Mouse (Mus musculus): ENCODE data around the gene Rae1.

Gene Rae1

DNA sequence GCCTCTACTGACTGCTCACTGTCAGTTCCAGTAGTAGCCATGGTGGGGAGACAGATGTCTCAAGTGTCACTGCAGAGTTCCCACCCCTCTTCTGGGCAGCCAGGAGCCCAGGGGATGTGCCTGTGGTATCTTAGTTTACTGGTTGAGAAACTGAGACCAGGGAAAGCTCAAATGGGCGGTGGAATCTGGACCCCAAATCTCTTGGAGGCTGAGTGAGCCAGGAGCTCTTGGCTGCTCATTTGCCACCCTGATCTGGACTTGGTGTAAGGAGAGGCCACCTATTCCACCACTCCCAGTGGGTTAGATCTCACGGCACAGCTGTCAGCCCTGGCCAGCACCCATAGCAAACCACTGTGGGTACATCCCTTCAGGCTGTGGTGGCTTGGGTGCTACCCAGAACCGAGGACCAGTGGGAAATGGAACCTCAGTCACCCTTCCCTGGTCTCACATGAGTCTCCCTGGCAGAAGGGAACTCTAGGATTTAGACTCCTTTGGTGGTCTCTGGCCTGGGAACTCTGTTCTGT lies 28.7 kb downstream of the Rae1 start:
- no peak for DNase-seq

- DNase-seq, result no peak
Observed at GRCm38 (mm10) chr2:173030591-173031338, 30.8 kb downstream of the Rae1 start.

DNA sequence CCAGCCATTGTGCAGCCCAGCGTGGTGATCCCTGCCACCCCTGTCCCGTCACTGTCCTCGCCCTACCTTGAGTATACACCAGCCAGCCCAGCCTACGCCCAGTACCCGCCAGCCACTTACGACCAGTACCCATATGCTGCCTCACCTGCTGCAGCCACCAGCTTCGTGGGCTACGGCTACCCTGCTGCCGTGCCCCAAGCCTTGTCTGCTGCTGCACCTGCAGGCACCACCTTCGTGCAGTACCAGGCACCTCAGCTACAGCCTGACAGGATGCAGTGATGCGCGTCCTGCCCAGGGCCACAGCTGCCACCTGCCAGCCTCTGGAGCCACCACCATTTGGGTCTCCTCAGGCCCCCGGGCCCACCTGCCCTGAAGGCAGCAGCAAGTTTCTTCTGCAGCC lies 33.6 kb downstream of the Rae1 start:
- no peak for DNase-seq

GRCm38 (mm10) chr2:173034998-173035397 lies 35.1 kb downstream of the Rae1 start:
- no peak for DNase-seq

- no peak for DNase-seq
Observed at GRCm38 (mm10) chr2:173035653-173036052, 35.7 kb downstream of the Rae1 start.

GRCm38 (mm10) chr2:173036055-173036454 lies 36.1 kb downstream of the Rae1 start:
- no peak for DNase-seq

DNA sequence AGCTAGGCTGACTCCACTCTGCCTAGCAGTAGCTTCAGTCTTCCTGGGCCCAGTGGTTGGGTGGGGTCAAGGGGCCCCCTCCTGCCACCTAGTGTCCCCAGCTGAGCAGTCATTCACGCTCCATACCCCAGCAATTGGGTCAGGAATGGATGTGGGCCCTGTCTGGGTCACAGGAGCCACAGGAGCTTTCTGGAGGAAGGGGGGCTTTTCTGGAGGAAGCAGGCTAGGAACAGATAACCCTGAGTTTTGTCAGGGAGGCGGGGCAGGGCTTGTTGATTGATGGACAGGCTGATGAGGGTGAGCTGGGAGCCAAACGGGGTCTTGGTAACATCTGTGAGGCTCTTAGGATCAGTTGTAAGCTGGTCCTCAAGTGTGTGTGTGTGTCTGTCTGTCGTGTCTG lies 36.7 kb downstream of the Rae1 start:
- no peak for DNase-seq

GRCm38 (mm10) chr2:173037347-173037746 lies 37.4 kb downstream of the Rae1 start:
- DNase-seq, result no peak

DNA sequence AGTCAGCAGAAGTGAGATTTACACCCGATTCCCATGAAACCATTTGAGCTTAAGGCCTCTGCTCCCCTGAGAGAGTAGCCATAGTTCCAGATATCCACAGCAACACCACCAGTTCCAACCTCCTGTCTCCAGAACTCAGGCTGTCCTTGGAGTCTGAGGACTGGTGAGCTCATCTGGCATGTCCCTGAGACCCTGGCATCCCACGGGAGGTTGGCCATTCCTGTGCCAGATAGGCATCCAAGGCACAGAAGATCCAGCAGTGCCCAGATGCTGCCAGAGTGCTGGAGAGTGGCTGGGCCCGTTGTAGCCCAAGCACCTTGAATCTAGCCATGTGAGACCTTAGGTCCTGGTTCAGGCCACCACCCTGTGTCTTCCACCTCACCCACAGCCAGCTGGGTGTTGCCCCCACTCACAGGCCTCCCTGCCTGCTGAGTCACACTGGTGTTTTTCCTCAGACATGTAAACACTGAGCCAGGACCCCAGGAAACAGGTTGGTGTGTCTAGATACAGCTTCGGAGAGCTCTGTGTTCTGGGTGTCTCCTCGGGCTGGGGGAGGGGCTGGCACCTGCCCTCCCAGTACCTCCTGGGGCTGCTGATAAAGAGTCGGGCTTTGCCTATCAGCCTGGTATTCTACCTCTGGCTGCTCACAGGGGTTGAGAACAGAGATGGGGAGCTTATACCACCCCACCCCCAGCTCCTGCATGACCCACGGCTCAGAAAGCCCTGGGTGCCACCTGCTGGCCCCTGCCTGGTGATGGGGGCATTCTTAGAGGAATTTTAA lies 38.1 kb downstream of the Rae1 start:
- no peak for DNase-seq

DNA sequence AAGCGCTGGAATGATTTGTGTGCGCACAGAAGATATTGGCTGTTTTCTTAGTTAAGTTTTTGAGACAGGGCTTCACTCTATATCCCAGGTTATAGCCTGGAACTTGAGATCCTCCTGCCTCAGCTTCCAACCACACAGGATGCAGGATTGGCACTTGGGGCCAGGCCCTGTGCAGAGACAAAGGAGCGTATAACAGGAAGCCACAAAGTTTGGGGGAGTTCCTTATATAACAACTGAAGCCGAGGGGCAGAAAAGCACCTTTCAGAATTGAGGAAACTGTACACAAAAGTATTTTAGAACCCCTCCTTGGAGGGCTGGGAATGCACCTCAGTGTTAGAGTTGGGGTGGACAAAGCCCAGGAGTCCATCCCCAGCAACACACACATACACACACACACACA lies 39.1 kb downstream of the Rae1 start:
- DNase-seq, result no peak

DNA sequence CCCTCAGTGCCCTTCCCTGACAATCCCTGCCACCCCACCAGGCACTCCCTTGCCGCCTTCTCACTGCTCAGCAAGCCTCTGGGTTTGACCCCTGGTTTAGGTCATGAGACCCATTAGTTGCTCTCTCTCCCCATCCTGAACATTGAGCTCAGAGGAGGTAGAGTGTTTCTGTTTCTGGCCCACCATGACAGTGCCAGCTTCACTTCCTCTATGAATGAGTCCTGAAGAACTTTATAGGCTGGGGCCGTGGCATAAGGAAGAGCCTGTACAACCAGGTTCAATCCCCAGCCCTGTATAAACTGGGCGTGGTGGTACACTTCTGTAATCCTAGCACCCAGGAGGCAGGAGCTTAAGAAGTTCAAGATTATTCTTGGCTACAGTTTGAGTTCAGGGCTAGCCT lies 40.9 kb downstream of the Rae1 start:
- DNase-seq, result no peak

- no peak for DNase-seq
Observed at GRCm38 (mm10) chr2:173041242-173041641, 41.3 kb downstream of the Rae1 start.

GRCm38 (mm10) chr2:173041893-173042292 lies 42.0 kb downstream of the Rae1 start:
- no peak for DNase-seq

- DNase-seq, result no peak
Observed at GRCm38 (mm10) chr2:173042504-173043162, 42.7 kb downstream of the Rae1 start.

GRCm38 (mm10) chr2:173044198-173044970 lies 44.5 kb downstream of the Rae1 start:
- peak; percentile 41 to 60 for DNase-seq

GRCm38 (mm10) chr2:173046582-173047297 lies 46.8 kb downstream of the Rae1 start:
- DNase-seq, result peak; percentile 30 to 42

- DNase-seq, result no peak
Observed at GRCm38 (mm10) chr2:173047471-173047870, 47.6 kb downstream of the Rae1 start.

GRCm38 (mm10) chr2:173048041-173048745 lies 48.3 kb downstream of the Rae1 start:
- DNase-seq, result no peak

- no peak for DNase-seq
Observed at GRCm38 (mm10) chr2:173049231-173049630, 49.3 kb downstream of the Rae1 start.

- DNase-seq, result no peak
Observed at GRCm38 (mm10) chr2:173049817-173050216, 49.9 kb downstream of the Rae1 start.

Measured in lung, adult 18-20 months (tissue).